ENCODE assay signal across 11 mouse cellular contexts in genomic region chr17:28244214-28244613, GRCm38 (mm10). TPM values are rescaled to one million over a fixed set of nuclear protein-coding genes. Genes with fewer than 3 reads are reported as not detected.
A peak's percentile ranks its signal among the peaks of the same experiment; 100 is the strongest.
DNase-seq lines count a peak whose midpoint lies in the region; ATAC-seq lines count a peak whose summit lies in the region.
"Had no signal": no experiment of that assay in that cellular context is flagged by ENCODE, and none has a peak within 500 bp of the region (broad histone marks: within the 10 kb centered on the region; RNA-seq: fewer than 3 reads in every experiment).

No protein-coding gene starts in this region.

- 0 out of 2 replicates have a peak, but pooled peaks cover 5% of the 10 kb centered on the region for H3K36me3 ChIP-seq in lung, embryonic 15.5 days
- H3K36me3 ChIP-seq in hindbrain, embryonic 12.5 days: 0 out of 2 replicates have a peak, but pooled peaks cover 3% of the 10 kb centered on the region
- no peaks in the 10 kb centered on the region for H3K36me3 ChIP-seq in neural tube, embryonic 15.5 days

- DNase-seq in adrenal gland, postnatal 36 days: peak; percentile 51 to 57
- no peak for DNase-seq in adrenal gland, postnatal 25 days
- no peak for DNase-seq in lung, postnatal 10 days
- DNase-seq in testis, postnatal 14 days (ENCODE audit: low spot score): no peak
- DNase-seq in cerebellum, postnatal 36 days: no peak
- DNase-seq: adrenal gland, adult 8-10 months; kidney, adult 2 months; thymus, postnatal 36 days had no signal

- no peak for ATAC-seq in lung, embryonic 15.5 days (ENCODE audit: borderline replicate concordance, extremely low read depth, low FRiP score, low TSS enrichment)
- no peak for ATAC-seq in hindbrain, embryonic 12.5 days (ENCODE audit: low FRiP score)
- no peak for ATAC-seq in neural tube, embryonic 15.5 days (ENCODE audit: low FRiP score)

- no peak overlapping the region for H3K4me2 ChIP-seq in lung, embryonic 15.5 days
- H3K4me2 ChIP-seq in hindbrain, embryonic 12.5 days (replicated peaks): no peak overlapping the region
- no peak overlapping the region for H3K4me2 ChIP-seq in neural tube, embryonic 15.5 days

- peak overlapping the region; percentile 27 for H3K27ac ChIP-seq in lung, embryonic 15.5 days
- peak overlapping the region; percentile 73 for H3K27ac ChIP-seq in hindbrain, embryonic 12.5 days
- H3K27ac ChIP-seq in neural tube, embryonic 15.5 days (replicated peaks): peak overlapping the region; percentile 73

- H3K4me3 ChIP-seq in lung, embryonic 15.5 days: no peak overlapping the region
- H3K4me3 ChIP-seq in hindbrain, embryonic 12.5 days: no peak overlapping the region
- H3K4me3 ChIP-seq in neural tube, embryonic 15.5 days (replicated peaks): no peak overlapping the region

- no peaks in the 10 kb centered on the region for H3K9me3 ChIP-seq in lung, embryonic 15.5 days
- no peaks in the 10 kb centered on the region for H3K9me3 ChIP-seq in hindbrain, embryonic 12.5 days (replicated peaks)
- H3K9me3 ChIP-seq in neural tube, embryonic 15.5 days (replicated peaks): no peaks in the 10 kb centered on the region

- H3K9ac ChIP-seq in lung, embryonic 15.5 days: no peak overlapping the region
- H3K9ac ChIP-seq in hindbrain, embryonic 12.5 days: no peak overlapping the region
- no peak overlapping the region for H3K9ac ChIP-seq in neural tube, embryonic 15.5 days (replicated peaks)

- 84% methylated on average over 6 of the region's 6 CpGs for WGBS in lung, embryonic 15.5 days
- WGBS in hindbrain, embryonic 12.5 days: 81% methylated on average over 6 of the region's 6 CpGs
- WGBS in neural tube, embryonic 15.5 days: 87% methylated on average over 6 of the region's 6 CpGs

- peaks cover 52% of the 10 kb centered on the region for H3K4me1 ChIP-seq in lung, embryonic 15.5 days
- H3K4me1 ChIP-seq in hindbrain, embryonic 12.5 days: peaks cover 38% of the 10 kb centered on the region
- peaks cover 45% of the 10 kb centered on the region for H3K4me1 ChIP-seq in neural tube, embryonic 15.5 days

- H3K27me3 ChIP-seq in lung, embryonic 15.5 days: no peaks in the 10 kb centered on the region
- H3K27me3 ChIP-seq in hindbrain, embryonic 12.5 days: no peaks in the 10 kb centered on the region
- H3K27me3 ChIP-seq in neural tube, embryonic 15.5 days (replicated peaks): no peaks in the 10 kb centered on the region

RNA-seq across cellular contexts. Expression of gene Ppard, which starts 11.7 kb away (rescaled TPM):
- 10 to 100 TPM; 40.1 to 66.6 TPM for total RNA-seq in adrenal gland, postnatal 36 days (2021)
- 36.3 and 43.3 TPM in 2 replicates for total RNA-seq in adrenal gland, postnatal 25 days (2021)
- polyA plus RNA-seq in lung, embryonic 15.5 days (2015; fragmentation: Nextera tagmentation; extraction: Ambion mirVana): 2.1 and 2.9 TPM in 2 replicates
- 1.7 and 2.4 TPM in 2 replicates for polyA plus RNA-seq in hindbrain, embryonic 12.5 days (2016; fragmentation: Nextera tagmentation; extraction: Ambion mirVana)
- 1.3 and 1.7 TPM in 2 replicates for polyA plus RNA-seq in neural tube, embryonic 15.5 days (2015; fragmentation: Nextera tagmentation; extraction: Ambion mirVana)

RNA-seq across cellular contexts. Expression of gene Def6, which starts 36.6 kb away (rescaled TPM):
- total RNA-seq in adrenal gland, postnatal 36 days (2021): 1 to 10 TPM; 1.4 to 1.5 TPM
- total RNA-seq in adrenal gland, postnatal 25 days (2021): 1.8 and 3.1 TPM in 2 replicates
- polyA plus RNA-seq in lung, embryonic 15.5 days (2015; fragmentation: Nextera tagmentation; extraction: Ambion mirVana): 4.5 and 7.8 TPM in 2 replicates
- 5.7 and 6.1 TPM in 2 replicates for polyA plus RNA-seq in hindbrain, embryonic 12.5 days (2016; fragmentation: Nextera tagmentation; extraction: Ambion mirVana)
- polyA plus RNA-seq in neural tube, embryonic 15.5 days (2015; fragmentation: Nextera tagmentation; extraction: Ambion mirVana): 8.6 and 24.0 TPM in 2 replicates

Comparison
In these comparisons a context has a peak if more than half of its experiments do, and no peak if none do; other contexts are left out.
1. DNase-seq: peak in adrenal gland, postnatal 36 days (2 of 2); none in adrenal gland, postnatal 25 days (single experiment), lung, postnatal 10 days (single experiment), testis, postnatal 14 days (single experiment) and cerebellum, postnatal 36 days (0 of 2).
2. Peak in every context shown above with its lines, with median percentiles within 50 percentile points of each other: H3K27ac ChIP-seq.